Mouse (Mus musculus) C2C12 (cell line): ENCODE results near the gene Fam3c. TPM values are rescaled to one million over a fixed set of nuclear protein-coding genes. Genes with fewer than 3 reads are reported as not detected.
A peak's percentile ranks its signal among the peaks of the same experiment; 100 is the strongest.

Experiments
- H3K27me3 ChIP-seq: one replicate; pipeline ENCODE4 v1.6.1; 2011; ENCODE audit not compliant: control insufficient read depth, insufficient read depth, insufficient read length
- H3K36me3 ChIP-seq: one replicate; pipeline ENCODE4 v1.6.1; 2011; ENCODE audit not compliant: control insufficient read depth, insufficient read depth
- H3K4me3 ChIP-seq: one replicate; pipeline ENCODE4 v1.5.1; 2011; ENCODE audit warnings: mild to moderate bottlenecking, control low read depth; ENCODE audit not compliant: poor library complexity, insufficient read depth, severe bottlenecking
- H3K79me2 ChIP-seq: one replicate; pipeline ENCODE4 v1.6.1; 2011; ENCODE audit not compliant: control insufficient read depth, insufficient read depth
- H3K79me3 ChIP-seq: one replicate; pipeline ENCODE4 v1.6.1; 2011; ENCODE audit warnings: low read depth, control low read depth
- H3ac ChIP-seq: one replicate; pipeline ENCODE3; 2011; ENCODE audit warnings: low read depth; ENCODE audit not compliant: control insufficient read depth, insufficient read length
- CEBPB ChIP-seq: IDR thresholded peaks from one replicate; pipeline ENCODE4 v1.6.1; 2011; ENCODE audit warnings: low read depth, mild to moderate bottlenecking, control low read depth, moderate library complexity
- CTCF ChIP-seq: IDR thresholded peaks from one replicate; pipeline ENCODE4 v1.5.1; 2011; ENCODE audit not compliant: control insufficient read depth, insufficient read depth, insufficient read length
- FOSL1 ChIP-seq: IDR thresholded peaks from one replicate; pipeline ENCODE4 v1.8.0; 2011; ENCODE audit warnings: mild to moderate bottlenecking, low read length; ENCODE audit not compliant: poor library complexity, insufficient read depth, severe bottlenecking
- MAX ChIP-seq: IDR thresholded peaks from one replicate; pipeline ENCODE4 v1.6.1; 2011; ENCODE audit warnings: mild to moderate bottlenecking, control low read depth
- MYOD1 ChIP-seq: IDR thresholded peaks from one replicate; pipeline ENCODE4 v1.6.1; 2011; ENCODE audit warnings: low read depth; ENCODE audit not compliant: control insufficient read depth, insufficient read length
- MYOG ChIP-seq: IDR thresholded peaks from one replicate; pipeline ENCODE4 v1.6.1; 2011; ENCODE audit not compliant: control insufficient read depth, insufficient read length; ENCODE audit errors: extremely low read depth
- USF1 ChIP-seq: IDR thresholded peaks from one replicate; pipeline ENCODE4 v1.6.1; 2011; ENCODE audit warnings: low read depth, mild to moderate bottlenecking, control low read depth, moderate library complexity
- polyA plus RNA-seq: library from polyadenylated mRNA; unstranded; fragments of >200 nt; fragmentation: generic; extraction: Trizol; gene quantifications from one replicate; pipeline ENCODE4 v1.2.1, GENCODE M21; 2012; ENCODE audit warnings: missing spikeins

Fam3c gene
- polyA plus RNA-seq, 1 experiment: 19.0 TPM

DNA sequence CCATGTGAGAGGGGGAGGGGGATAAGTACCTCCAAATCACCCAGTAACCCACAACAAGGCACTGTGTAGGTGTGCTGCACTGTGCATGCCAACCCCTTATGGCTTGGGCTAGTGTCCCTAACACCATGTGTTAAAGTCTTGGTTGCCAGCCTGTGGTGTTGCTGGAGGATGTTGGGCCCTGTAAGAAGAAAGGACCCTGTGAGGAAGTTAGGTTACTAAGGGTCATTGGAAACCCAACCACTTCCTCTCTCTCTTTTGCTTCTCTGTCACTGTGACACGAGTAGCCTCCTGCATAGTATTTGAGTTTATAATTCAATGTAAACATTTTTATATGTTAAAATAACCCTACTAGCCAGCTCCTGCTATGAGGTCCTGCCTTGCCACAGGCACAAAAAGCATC, 3.0 kb upstream of the Fam3c start:
- Histone ChIP-seq H3K4me3 (no peak overlapping the region), H3ac (no peak overlapping the region), H3K36me3 (no peaks in the 10 kb centered on the region), H3K79me3 (peaks cover 12% of the 10 kb centered on the region), H3K27me3 (no peaks in the 10 kb centered on the region), H3K79me2 (peaks cover 17% of the 10 kb centered on the region)
- no peak for TF ChIP-seq FOSL1

DNA sequence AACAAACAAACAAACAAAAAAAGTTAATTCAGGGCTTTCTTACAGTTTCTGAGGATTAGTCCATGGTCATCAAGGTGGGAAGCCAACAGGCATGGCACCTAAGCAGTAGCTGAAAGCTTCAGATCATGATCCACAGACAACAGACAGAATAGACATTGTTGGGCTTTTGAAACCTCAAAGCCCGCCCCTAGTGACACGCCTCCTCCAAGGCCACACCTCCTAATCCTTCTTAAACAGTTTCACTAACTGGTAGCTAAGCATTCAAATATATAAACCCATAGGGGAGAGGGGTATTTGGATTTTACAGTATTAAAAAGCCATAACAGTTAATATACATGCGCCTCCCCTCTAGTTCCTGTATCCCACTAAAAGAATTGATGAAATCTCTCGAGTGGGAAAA, 1.3 kb upstream of the Fam3c start:
- Histone ChIP-seq H3K36me3 (no peaks in the 10 kb centered on the region), H3K79me2 (peaks cover 33% of the 10 kb centered on the region), H3K79me3 (peaks cover 17% of the 10 kb centered on the region), H3ac (no peak overlapping the region), H3K27me3 (no peaks in the 10 kb centered on the region), H3K4me3 (no peak overlapping the region)
- TF ChIP-seq USF1 (no peak), MAX (no peak), CTCF (no peak), FOSL1 (no peak), MYOG (no peak), CEBPB (no peak), MYOD1 (no peak)

DNA sequence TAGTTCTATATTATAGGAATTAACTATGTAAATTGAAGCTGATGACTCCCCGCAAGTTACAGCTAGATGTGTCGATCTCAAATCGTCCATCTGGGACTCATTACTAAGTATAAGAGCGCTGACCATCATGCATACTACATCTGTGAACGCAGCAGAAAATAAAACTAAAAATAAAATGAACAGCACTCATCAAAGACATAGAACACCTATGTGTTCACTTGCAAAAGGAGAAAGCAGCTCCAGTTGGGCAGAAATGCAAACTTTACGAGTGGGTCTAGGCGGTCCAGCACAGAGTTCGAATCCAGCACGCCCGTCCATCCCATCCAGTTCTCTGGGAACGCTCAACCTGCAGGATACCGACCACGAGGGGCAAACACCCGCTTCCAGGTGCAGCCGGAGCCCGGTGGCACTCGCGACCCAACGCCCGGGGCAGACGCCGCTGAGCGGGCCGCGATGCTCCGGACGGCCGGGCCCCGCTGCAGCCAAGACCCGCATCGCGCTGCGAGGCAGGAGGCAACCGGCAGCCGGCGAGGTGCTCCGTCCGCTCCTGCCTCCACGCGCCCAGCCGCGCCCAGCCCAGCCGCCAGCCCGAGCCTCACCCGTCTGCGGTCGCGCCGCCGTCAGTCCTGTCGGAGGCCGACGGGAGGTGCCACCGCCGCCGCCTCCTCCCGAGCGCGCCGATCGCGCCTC, 502 bp downstream of the Fam3c start:
- Histone ChIP-seq H3K79me3 (peaks cover 24% of the 10 kb centered on the region), H3K27me3 (no peaks in the 10 kb centered on the region), H3K79me2 (peaks cover 49% of the 10 kb centered on the region), H3K4me3 (peak overlapping the region; percentile 64), H3ac (peak overlapping the region; percentile 76), H3K36me3 (no peaks in the 10 kb centered on the region)
- TF ChIP-seq CEBPB (no peak), CTCF (peak; percentile 1)

DNA sequence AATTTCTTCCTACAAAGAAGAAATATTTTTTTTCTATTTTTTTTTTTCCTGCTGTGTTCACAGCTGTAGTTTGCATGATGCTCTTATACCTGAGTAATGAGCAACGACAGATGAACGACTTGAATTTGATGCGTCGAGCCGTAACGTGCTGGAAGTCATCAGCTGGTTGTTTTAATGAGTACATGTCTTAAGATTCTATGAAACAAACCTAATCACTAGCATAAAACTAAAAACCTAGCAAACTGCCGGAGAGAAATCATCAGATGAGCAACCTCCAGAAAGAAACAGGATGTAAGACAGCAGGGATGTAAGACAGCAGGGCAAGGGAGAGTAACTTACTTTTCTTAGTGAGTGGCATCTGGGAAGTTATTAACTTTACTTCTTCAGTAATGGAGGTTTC, 1.4 kb downstream of the Fam3c start:
- TF ChIP-seq FOSL1 (no peak), CTCF (no peak), MYOD1 (no peak), USF1 (no peak), CEBPB (no peak), MAX (no peak), MYOG (no peak)
- no peaks in the 10 kb centered on the region for H3K27me3 ChIP-seq
- no peak overlapping the region for H3ac ChIP-seq
- no peak overlapping the region for H3K4me3 ChIP-seq
- H3K36me3 ChIP-seq: no peaks in the 10 kb centered on the region
- H3K79me2 ChIP-seq: peaks cover 56% of the 10 kb centered on the region
- peaks cover 24% of the 10 kb centered on the region for H3K79me3 ChIP-seq

DNA sequence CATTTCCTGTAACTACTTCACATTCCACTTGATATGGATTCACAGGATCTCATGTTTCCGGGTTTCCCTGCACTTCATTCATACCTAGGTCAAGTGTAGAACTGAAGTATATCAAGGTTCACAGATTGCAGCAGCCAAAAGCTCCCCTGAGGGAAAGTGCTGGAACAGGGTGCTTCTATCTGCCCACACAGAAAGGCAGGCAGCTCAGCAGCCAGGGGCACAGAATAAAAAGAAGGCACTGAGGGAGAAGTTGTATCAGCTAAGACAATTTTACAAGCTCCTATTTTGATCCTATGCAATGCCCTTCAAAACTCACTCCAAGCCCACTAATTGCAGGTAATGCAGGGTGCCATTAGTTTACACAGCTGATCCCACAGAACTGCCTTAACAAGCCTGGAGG, 2.0 kb downstream of the Fam3c start:
- peaks cover 26% of the 10 kb centered on the region for H3K79me3 ChIP-seq
- TF ChIP-seq USF1 (no peak), MYOD1 (no peak), MAX (no peak), FOSL1 (no peak), CTCF (no peak)
- H3ac ChIP-seq: no peak overlapping the region
- H3K36me3 ChIP-seq: no peaks in the 10 kb centered on the region
- H3K27me3 ChIP-seq: no peaks in the 10 kb centered on the region
- no peak overlapping the region for H3K4me3 ChIP-seq
- peaks cover 63% of the 10 kb centered on the region for H3K79me2 ChIP-seq

DNA sequence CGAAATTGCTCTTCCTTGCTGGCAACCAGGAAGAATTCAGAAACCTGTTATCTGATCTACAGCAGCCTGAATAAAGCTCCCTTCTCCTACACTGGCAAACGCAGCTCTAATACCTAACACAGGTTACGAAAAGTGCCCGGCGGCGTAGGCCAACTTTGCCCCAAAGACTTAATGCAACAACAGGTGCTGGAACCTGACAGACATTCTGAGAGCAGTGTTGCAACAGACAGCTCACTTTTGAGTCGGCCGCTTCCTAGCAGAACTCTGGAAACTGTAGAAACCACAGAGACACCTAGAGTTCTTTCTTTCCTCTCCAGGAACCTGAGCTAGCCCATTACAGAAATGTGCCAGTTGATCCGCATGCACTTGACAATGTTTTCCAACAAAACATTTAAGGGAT, 4.5 kb downstream of the Fam3c start:
- no peaks in the 10 kb centered on the region for H3K27me3 ChIP-seq
- H3K79me2 ChIP-seq: peaks cover 87% of the 10 kb centered on the region
- TF ChIP-seq CTCF (no peak), MYOD1 (no peak), MYOG (no peak), MAX (no peak), CEBPB (no peak), USF1 (no peak), FOSL1 (no peak)
- no peak overlapping the region for H3K4me3 ChIP-seq
- H3K36me3 ChIP-seq: no peaks in the 10 kb centered on the region
- H3ac ChIP-seq: no peak overlapping the region
- H3K79me3 ChIP-seq: peaks cover 44% of the 10 kb centered on the region
